Mouse (Mus musculus) ES-E14 (cell line): ENCODE results near the gene Mapk8ip3. TPM values are rescaled to one million over a fixed set of nuclear protein-coding genes. Genes with fewer than 3 reads are reported as not detected.

Source experiments
- DNase-seq: peaks from one replicate; pipeline ENCODE4 v3.0.0-alpha.2; 2013; ENCODE audit warnings: low read depth, low spot score
- H3K27ac ChIP-seq: 2 replicates; pipeline ENCODE4 v1.5.1; 2012; ENCODE audit warnings: low read depth, mild to moderate bottlenecking, low read length, moderate library complexity, mixed read lengths; ENCODE audit not compliant: poor library complexity, insufficient read depth, severe bottlenecking
- H3K36me3 ChIP-seq: 2 replicates; pipeline ENCODE4 v1.6.1; 2012; ENCODE audit warnings: mild to moderate bottlenecking, low read length, moderate library complexity, mixed read lengths; ENCODE audit not compliant: control insufficient read depth, poor library complexity, insufficient read depth, severe bottlenecking
- H3K4me1 ChIP-seq, 2 experiments: fragments of 150-350 bp in 1 of 2; sonication (generic) in 1 of 2; 2 replicates each; pipeline ENCODE4 v1.6.1; 2012; ENCODE audit warnings: low read length in 2 of 2, mild to moderate bottlenecking in 1 of 2, mixed read lengths in 1 of 2; ENCODE audit not compliant: control insufficient read depth in 2 of 2, insufficient read depth in 2 of 2, poor library complexity in 1 of 2
- H3K4me3 ChIP-seq, 2 experiments: fragments of 150-350 bp in 1 of 2; sonication (generic) in 1 of 2; 2 replicates each; pipeline ENCODE4 v1.5.1; 2012; ENCODE audit warnings: low read length in 2 of 2, low read depth in 1 of 2, mild to moderate bottlenecking in 1 of 2, mixed read lengths in 1 of 2; ENCODE audit not compliant: insufficient read depth in 1 of 2, poor library complexity in 1 of 2, severe bottlenecking in 1 of 2
- H3K9ac ChIP-seq: 2 replicates; pipeline ENCODE4 v1.6.1; 2012; ENCODE audit warnings: low read depth, mild to moderate bottlenecking, low read length, mixed read lengths; ENCODE audit not compliant: poor library complexity, insufficient read depth, severe bottlenecking
- H3K9me3 ChIP-seq: fragments of 150-350 bp; sonication (generic); 2 replicates; pipeline ENCODE4 v1.6.1; 2012; ENCODE audit warnings: low read depth, mild to moderate bottlenecking, low read length; ENCODE audit not compliant: control insufficient read depth, insufficient read depth
- CHD2 ChIP-seq: IDR thresholded peaks from 2 replicates; pipeline ENCODE4 v1.6.1; 2014; ENCODE audit warnings: mild to moderate bottlenecking, low read depth, low read length, inconsistent platforms
- HCFC1 ChIP-seq: IDR thresholded peaks from 2 replicates; pipeline ENCODE4 v1.6.1; 2012; ENCODE audit warnings: low read length, inconsistent platforms, borderline replicate concordance; ENCODE audit not compliant: insufficient read depth
- MAFK ChIP-seq: IDR thresholded peaks from 2 replicates; pipeline ENCODE4 v1.6.1; 2014; ENCODE audit warnings: mild to moderate bottlenecking, low read depth, low read length, inconsistent platforms; ENCODE audit not compliant: insufficient read depth
- ZC3H11A ChIP-seq: IDR thresholded peaks from 2 replicates; pipeline ENCODE4 v1.6.1; 2012; ENCODE audit warnings: low read depth, mild to moderate bottlenecking, inconsistent platforms, low read length, borderline replicate concordance
- ZNF384 ChIP-seq: IDR thresholded peaks from 2 replicates; pipeline ENCODE4 v1.6.1; 2012; ENCODE audit warnings: low read depth, low read length, inconsistent platforms
- in situ Hi-C, 2 experiments: fragments of 600-800 bp; cut with MboI; formaldehyde crosslinking; loops; one replicate each; pipeline ENCODE4 v1.15.1; 2025; ENCODE audit warnings: low sequenced_read_pairs in 2 of 2, inconsistent platforms in 1 of 2; ENCODE audit not compliant: unreplicated experiment in 2 of 2
- total RNA-seq: library from RNA; depleted of rRNA; stranded (reverse); fragments of 300-350 nt; gene quantifications from 2 replicates; pipeline ENCODE4 v1.2.3, GENCODE M21; 2012

The Mapk8ip3 gene
- total RNA-seq, 1 experiment = 55.7 TPM

DNA sequence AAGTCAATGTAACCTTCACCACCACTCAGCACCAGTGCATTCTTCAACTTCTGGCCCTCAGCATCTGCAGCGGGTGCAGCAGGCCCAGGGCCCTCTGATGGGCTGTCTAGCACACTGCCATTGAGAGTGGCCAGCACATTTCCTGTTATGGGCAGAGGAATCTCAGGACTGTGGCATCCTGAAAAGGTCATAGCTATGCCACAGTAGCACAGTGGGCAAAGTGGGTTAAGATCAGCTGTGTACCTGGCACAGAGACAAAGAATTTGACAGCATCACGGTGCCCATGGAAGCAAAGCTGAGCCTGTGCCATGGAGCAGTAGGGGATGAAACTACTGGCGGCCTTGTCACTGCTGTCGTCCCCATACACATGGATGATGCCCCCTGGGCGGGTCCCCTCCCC is 37.6 kb downstream of the Mapk8ip3 start:
- Histone ChIP-seq H3K9ac (no peak overlapping the region), H3K4me3 (no peak overlapping the region), H3K9me3 (no peaks in the 10 kb centered on the region), H3K27ac (no peak overlapping the region), H3K4me1 (peaks cover 0 to 15% of the 10 kb centered on the region in 2 experiments; a peak in 2 of 4 replicates), H3K36me3 (peaks cover 41% of the 10 kb centered on the region)
- DNase-seq = no peak
- TF ChIP-seq ZNF384 (no peak), ZC3H11A (no peak), CHD2 (no peak), HCFC1 (no peak)
- in situ Hi-C loops = no loop called here

DNA sequence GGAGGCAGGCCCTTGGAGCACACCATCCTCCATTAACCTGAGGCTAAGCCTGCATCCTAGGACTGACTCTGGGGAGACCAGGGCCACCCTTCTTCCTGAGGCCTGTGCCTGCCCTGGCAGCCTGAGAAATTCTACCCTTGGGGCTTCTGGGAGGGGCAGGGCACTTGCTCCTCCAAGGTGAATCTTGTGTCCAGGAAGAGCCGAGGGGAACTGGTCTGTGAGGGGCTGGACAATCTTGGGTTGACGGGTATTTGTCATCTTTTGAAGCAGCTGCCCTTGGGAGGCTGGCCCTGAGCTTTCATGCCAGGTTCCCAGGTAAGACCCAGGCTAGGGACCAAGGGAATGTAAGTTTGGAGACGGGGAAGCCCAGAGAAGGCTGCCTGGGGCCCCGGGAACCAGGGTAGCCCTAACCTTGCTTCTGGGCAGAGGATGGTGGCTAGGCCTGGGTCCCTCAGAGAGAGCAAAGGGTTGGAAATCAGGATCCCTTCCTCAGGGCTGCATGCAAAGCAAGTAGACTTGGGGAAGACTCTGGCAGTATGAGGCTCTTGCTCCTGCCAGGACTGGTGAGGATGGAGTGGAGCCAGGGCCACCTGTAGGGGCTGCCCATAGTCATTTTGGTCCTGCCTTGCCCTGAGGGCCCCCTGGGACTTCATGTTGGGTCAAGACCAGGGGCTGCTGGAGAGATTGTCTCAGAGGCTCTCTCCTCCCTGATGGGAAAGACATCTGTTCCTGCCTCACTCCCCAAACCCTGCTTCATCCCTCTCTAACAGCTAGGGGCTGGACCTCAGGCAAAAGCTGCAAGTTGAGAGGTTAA is 38.5 kb downstream of the Mapk8ip3 start:
- Histone ChIP-seq H3K4me1 (peaks cover 0 to 14% of the 10 kb centered on the region in 2 experiments; a peak in 2 of 4 replicates), H3K27ac (no peak overlapping the region), H3K9ac (no peak overlapping the region), H3K9me3 (no peaks in the 10 kb centered on the region), H3K4me3 (no peak overlapping the region), H3K36me3 (peaks cover 45% of the 10 kb centered on the region)
- in situ Hi-C loops = no loop called here
- DNase-seq = no peak
- TF ChIP-seq HCFC1 (no peak), MAFK (no peak), ZNF384 (no peak), CHD2 (no peak), ZC3H11A (no peak)

DNA sequence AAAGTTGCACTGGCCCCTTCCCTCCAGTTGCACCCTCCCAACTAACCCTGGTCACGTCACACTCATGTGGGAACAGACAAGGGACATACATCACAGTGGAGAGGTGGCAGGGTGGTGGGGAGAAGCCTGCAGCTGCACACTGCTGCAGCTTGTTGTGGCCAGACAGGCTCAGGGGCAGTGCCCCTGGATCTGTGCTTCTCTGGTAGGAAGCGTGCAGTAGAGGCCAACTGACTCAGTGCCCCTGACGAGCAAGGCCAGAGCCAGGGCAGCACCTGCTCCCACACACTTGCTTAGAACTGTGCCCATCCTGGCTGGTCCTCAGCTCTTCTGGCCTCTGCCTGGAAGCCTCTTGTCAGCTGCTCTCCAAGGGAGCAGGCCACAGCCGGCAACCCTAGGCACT is 39.2 kb downstream of the Mapk8ip3 start:
- in situ Hi-C loops = no loop called here
- H3K36me3 ChIP-seq = peaks cover 52% of the 10 kb centered on the region
- DNase-seq = no peak
- no peak overlapping the region for H3K27ac ChIP-seq
- H3K9ac ChIP-seq = no peak overlapping the region
- peaks cover 0 to 14% of the 10 kb centered on the region in 2 experiments; a peak in 2 of 4 replicates for H3K4me1 ChIP-seq
- 0 out of 4 replicates have a peak overlapping the region, but pooled peaks of 1 of the 2 experiments have one; percentile 83 for H3K4me3 ChIP-seq
- TF ChIP-seq MAFK = no peak
- no peak for TF ChIP-seq HCFC1
- no peak for TF ChIP-seq CHD2
- no peak for TF ChIP-seq ZNF384
- no peak for TF ChIP-seq ZC3H11A
- no peaks in the 10 kb centered on the region for H3K9me3 ChIP-seq

DNA sequence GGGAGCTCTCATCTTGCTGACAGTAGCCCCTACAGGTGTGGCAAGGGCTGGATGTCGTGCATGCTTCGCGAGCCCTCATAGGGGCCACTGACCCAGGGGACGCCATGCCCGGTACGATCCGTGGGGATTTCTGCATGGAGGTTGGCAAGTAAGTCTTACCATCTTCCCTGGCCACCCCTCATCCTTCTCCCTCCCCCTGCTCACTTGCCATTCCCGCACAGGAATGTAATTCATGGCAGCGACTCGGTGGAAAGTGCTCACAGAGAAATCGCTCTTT is 39.8 kb downstream of the Mapk8ip3 start:
- Histone ChIP-seq H3K9me3 (no peaks in the 10 kb centered on the region), H3K4me1 (peaks cover 0 to 14% of the 10 kb centered on the region in 2 experiments; a peak in 2 of 4 replicates), H3K36me3 (peaks cover 54% of the 10 kb centered on the region), H3K9ac (peak overlapping the region; percentile 78), H3K4me3 (peak overlapping the region; percentile 83 to 88), H3K27ac (no peak overlapping the region)
- TF ChIP-seq CHD2 = no peak
- no peak for TF ChIP-seq HCFC1
- TF ChIP-seq ZC3H11A = no peak
- TF ChIP-seq ZNF384 = no peak
- TF ChIP-seq MAFK = no peak
- DNase-seq = no peak
- in situ Hi-C loops = no loop called here
